Mouse (Mus musculus) cerebellum, adult 9-10 months (tissue): Measurements from ENCODE around the gene Tfcp2l1.

ENCODE experiments used
- DNase-seq: peaks from one replicate; pipeline ENCODE4 v3.0.0; 2022

Gene Tfcp2l1

GRCm38 (mm10) chr1:118660880-118661465 is 33.2 kb downstream of the Tfcp2l1 start:
- no peak for DNase-seq

- no peak for DNase-seq
Measured at GRCm38 (mm10) chr1:118663062-118663461, 35.3 kb downstream of the Tfcp2l1 start.

GRCm38 (mm10) chr1:118667536-118667935 is 39.8 kb downstream of the Tfcp2l1 start:
- DNase-seq = no peak

DNA sequence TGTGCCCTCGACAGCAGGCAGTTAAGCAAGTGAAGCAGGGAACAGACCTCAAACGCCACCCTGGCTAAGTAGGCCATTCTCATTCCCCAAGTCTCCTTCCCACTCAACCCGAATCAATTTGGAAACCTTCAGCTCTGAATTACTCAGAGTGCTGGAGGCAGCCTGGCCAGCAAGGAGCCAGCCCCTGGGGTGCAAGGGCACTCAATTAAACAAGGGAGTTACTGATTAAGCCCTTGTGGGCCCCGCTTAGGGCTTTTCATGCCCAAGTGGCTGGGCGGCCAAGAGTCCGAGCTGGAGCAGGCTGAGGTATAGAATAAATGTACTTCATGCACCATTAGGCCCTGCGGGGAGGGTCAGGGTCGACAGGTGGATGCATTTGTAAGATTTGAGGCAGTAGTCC is 44.5 kb downstream of the Tfcp2l1 start:
- DNase-seq = peak; percentile 8

DNA sequence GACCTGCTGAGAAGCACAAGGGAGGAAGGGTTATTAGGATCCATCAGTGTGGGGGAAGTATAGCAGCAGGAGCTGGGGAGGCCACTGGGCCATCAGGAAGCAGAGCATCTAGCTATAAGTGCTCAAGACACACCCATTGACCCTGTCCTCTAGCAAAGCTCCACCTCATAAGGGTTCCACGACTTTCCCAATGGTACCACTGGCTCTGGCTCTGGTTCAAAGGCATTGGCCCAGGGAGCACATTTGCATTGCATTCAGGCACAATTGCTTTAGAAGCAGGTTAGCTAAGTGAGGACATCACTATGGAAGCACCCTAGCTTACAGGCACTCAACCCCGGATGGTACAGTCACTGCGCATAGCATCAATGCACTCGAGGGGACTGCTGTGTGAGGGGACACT is 46.4 kb downstream of the Tfcp2l1 start:
- DNase-seq = no peak

GRCm38 (mm10) chr1:118681980-118682379 is 54.2 kb downstream of the Tfcp2l1 start:
- DNase-seq = no peak

DNA sequence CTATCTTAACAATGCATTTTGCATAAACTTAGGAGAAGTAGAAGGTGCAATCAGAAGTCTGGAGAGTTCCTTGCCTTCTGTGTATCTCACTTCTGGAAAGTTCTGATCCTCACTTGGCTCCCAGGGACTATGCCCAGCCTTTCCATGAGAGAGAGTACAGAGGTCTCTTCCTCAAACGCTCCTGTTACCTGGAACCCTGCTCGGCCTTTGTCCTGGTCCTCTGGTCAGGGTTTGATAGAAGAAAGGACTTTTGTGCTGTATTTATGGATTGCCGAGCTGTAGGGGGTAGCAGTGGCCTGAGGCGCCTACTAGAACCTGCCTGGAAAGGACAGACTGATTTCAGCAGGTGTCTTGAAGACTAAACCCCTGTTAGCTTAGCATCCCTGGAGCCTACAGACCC is 55.9 kb downstream of the Tfcp2l1 start:
- no peak for DNase-seq

DNA sequence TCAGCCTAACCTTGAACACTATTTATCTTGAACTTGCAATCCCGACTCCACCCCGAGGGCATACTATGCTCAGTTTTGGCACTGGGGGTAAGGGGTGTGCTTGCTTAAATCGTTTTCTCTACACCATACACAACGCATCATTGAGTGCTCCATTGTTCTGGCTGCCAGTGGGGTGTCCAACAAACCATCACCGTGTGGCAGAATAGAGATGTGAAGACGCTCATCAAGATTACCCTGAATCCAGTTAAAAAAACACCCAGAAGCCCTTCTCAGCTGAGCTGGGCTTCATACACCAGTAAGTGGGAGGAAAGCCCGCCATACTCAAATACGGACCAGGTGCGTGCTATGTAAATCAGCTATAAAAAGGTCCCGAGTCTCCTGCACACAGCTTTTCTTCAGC is 60.0 kb downstream of the Tfcp2l1 start:
- no peak for DNase-seq

DNA sequence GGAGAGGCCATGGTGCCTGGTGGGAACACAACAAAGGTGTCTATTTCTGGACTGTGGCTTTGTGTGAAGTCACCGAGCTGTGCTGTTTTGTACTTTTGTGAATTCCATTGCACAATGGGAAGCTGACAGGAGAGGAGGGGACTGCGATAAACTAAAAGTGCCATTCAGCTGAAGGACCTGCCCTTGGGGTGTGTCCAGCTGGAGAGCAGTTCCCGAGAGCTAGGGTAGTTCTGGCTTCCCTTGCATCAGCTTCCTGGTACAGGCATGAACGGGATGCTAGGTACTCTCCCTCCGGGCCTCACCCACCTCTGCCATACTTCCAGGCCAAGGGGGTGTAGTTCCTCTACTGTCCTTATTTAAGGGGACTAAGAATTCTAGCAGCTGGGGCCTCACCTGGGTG is 62.1 kb downstream of the Tfcp2l1 start:
- DNase-seq = no peak

DNA sequence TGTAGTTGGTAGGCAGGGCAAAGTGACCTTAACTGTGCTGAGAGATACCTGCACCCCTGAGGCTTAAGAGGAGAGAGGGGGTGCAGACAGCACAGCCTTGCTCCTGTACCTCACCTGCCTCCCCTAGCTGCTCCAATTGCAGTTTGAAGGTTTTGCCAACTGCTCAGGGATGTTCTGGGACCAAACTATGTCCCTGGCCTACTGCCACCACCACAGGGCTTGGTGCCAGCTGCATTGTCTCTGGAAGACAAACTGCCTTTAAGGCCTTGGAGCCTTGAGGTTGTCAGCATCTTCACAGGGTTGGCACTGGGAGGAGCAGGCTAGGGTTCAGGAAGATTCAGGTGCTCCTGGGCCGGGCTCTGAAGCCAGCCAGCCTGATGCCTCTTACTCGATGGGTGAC is 66.7 kb downstream of the Tfcp2l1 start:
- peak; percentile 11 for DNase-seq

DNA sequence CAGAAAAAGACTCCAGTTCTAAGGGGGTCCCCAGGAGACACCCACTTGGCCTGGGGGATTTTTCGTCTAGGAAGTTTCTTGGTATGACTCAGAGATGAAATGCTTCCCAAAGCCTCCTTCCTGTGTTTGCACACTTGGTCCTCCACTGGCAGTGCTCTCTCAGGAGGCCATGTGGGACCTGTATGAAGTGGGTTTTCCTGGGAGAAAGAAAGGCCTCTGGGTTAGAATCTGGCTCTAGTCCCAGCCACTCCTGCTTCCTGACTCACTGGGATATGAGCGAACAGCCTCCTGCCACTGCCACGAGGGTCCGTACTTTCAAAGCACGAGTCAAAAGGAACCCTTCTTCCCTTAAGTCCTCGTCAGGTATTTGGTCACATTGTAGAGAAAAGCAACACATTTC is 70.2 kb downstream of the Tfcp2l1 start:
- no peak for DNase-seq

GRCm38 (mm10) chr1:118699118-118699890 is 71.6 kb downstream of the Tfcp2l1 start:
- no peak for DNase-seq

GRCm38 (mm10) chr1:118699961-118700360 is 72.2 kb downstream of the Tfcp2l1 start:
- no peak for DNase-seq

GRCm38 (mm10) chr1:118711606-118712005 is 83.9 kb downstream of the Tfcp2l1 start:
- DNase-seq = no peak

- no peak for DNase-seq
Measured at GRCm38 (mm10) chr1:118716225-118716624, 88.5 kb downstream of the Tfcp2l1 start.

DNA sequence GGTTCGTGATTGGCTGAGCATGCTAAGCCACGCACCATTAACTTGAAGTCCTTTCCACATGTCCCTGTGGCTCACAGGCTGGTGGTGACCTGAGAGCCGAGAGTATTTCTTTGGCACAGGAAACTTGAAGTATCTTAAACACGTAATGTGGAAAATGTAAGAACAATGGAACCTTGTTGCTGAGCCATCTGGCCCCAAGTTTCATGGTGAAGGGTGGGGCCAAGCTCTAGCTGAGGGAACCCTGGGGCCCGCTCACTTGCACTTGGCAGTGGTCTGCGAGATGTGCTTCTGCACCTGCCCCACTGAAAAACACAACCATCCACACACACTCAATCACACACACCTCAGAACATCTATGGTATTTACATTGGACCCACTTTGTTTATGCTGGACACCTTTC is 90.3 kb downstream of the Tfcp2l1 start:
- DNase-seq = no peak

- DNase-seq = no peak
Measured at GRCm38 (mm10) chr1:118719699-118720098, 92.0 kb downstream of the Tfcp2l1 start.

- DNase-seq = no peak
Measured at GRCm38 (mm10) chr1:118720474-118721095, 92.8 kb downstream of the Tfcp2l1 start.

GRCm38 (mm10) chr1:118727075-118727474 is 99.3 kb downstream of the Tfcp2l1 start:
- DNase-seq = no peak

DNA sequence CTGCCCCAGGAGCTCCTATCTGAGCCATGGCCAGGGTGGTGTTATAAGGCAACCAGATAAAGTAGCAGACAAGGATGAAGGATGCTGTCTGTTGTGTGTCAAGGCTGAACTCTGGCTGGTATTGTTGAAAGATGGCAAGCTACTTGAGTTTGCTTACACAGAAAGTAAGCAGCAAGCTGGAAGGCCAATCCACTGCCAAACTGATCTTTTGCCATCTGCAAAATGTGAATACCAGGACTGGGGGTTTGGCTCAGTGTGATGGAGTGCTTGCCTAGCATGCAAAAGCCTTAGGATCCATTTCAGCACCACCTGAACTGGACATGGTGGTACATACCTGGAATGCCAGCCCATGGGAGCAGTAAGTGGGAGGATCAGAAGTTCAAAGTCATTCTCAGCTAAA is 101.1 kb downstream of the Tfcp2l1 start:
- no peak for DNase-seq
